Mouse (Mus musculus): Measurements from ENCODE around the gene Copz2. TPM values are rescaled to one million over a fixed set of nuclear protein-coding genes. Genes with fewer than 3 reads are reported as not detected.
"Not testable (repeated sequence)": the region's sequence is repeated elsewhere in the genome, so short reads cannot be mapped to it uniquely, and the experiment has no call there.

Gene Copz2
- polyA plus RNA-seq (2015; fragmentation: Nextera tagmentation; extraction: Ambion mirVana) = 191 and 194 TPM in 2 replicates

GRCm38 (mm10) chr11:96849681-96850467, at the start of gene Copz2:
Gene Copz2 (plus strand): TSS chr11:96849870.
- no peaks in the 10 kb centered on the region for H3K27me3 ChIP-seq
- peaks cover 7% of the 10 kb centered on the region; the same call in 1 of the 2 replicates for H3K4me1 ChIP-seq
- H3K9ac ChIP-seq = peak within 1 kb of the TSS; percentile 75
- peak; percentile 87 for ATAC-seq (ENCODE audit: insufficient number of reproducible peaks, low FRiP score, low TSS enrichment, low read depth)
- H3K4me3 ChIP-seq (replicated peaks) = peak within 1 kb of the TSS; percentile 66
- peak within 1 kb of the TSS; percentile 80 for H3K27ac ChIP-seq (replicated peaks)
- no peaks in the 10 kb centered on the region for H3K9me3 ChIP-seq (replicated peaks)
- peaks cover 16% of the 10 kb centered on the region; the same call in 1 of the 2 replicates for H3K36me3 ChIP-seq
- H3K4me2 ChIP-seq (replicated peaks) = peak within 1 kb of the TSS; percentile 75
- 1% methylated on average over 60 of the region's 60 CpGs for WGBS

DNA sequence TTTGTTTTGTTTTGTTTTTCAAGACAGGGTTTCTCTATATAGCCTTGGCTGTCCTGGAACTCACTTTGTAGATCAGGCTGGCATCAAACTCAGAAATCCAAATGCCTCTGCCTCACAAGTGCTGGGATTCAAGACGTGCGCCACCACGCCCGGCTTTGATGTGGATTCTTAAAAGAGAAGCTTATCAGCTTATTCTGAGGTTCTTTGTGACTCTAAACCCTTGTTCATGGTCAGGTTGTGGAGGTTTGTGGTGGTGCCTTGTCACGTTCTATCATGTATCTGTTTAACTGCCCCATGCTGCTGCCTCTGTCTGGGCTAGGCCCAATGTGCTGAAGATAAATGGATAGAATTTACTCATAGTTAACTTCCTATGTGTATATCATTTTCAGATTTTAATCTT, 44.1 kb upstream of the Copz2 start:
- Histone ChIP-seq H3K36me3 (peaks cover 85% of the 10 kb centered on the region), H3K4me1 (0 out of 2 replicates have a peak, but pooled peaks cover under 1% of the 10 kb centered on the region), H3K27ac (replicated peaks) (no peak overlapping the region), H3K9me3 (replicated peaks) (no peaks in the 10 kb centered on the region), H3K4me2 (replicated peaks) (no peak overlapping the region), H3K4me3 (replicated peaks) (no peak overlapping the region), H3K9ac (no peak overlapping the region), H3K27me3 (no peaks in the 10 kb centered on the region)
- no peak for ATAC-seq (ENCODE audit: insufficient number of reproducible peaks, low FRiP score, low TSS enrichment, low read depth)
- WGBS = 83% methylated on average over 5 of the region's 5 CpGs

GRCm38 (mm10) chr11:96808066-96808465, 41.6 kb upstream of the Copz2 start:
- Histone ChIP-seq H3K4me3 (replicated peaks) (no peak overlapping the region), H3K36me3 (peaks cover 83% of the 10 kb centered on the region), H3K9ac (no peak overlapping the region), H3K4me1 (no peaks in the 10 kb centered on the region), H3K4me2 (replicated peaks) (no peak overlapping the region), H3K9me3 (replicated peaks) (no peaks in the 10 kb centered on the region), H3K27ac (replicated peaks) (no peak overlapping the region), H3K27me3 (no peaks in the 10 kb centered on the region)
- WGBS = 53% methylated on average over 1 of the region's 1 CpGs
- ATAC-seq (ENCODE audit: insufficient number of reproducible peaks, low FRiP score, low TSS enrichment, low read depth) = no peak

GRCm38 (mm10) chr11:96809562-96810235, 40.0 kb upstream of the Copz2 start:
- H3K4me2 ChIP-seq (replicated peaks) = no peak overlapping the region
- H3K4me1 ChIP-seq = no peaks in the 10 kb centered on the region
- no peaks in the 10 kb centered on the region for H3K9me3 ChIP-seq (replicated peaks)
- ATAC-seq (ENCODE audit: insufficient number of reproducible peaks, low FRiP score, low TSS enrichment, low read depth) = no peak
- H3K36me3 ChIP-seq = peaks cover 69% of the 10 kb centered on the region
- 90% methylated on average over 6 of the region's 6 CpGs for WGBS
- no peak overlapping the region for H3K4me3 ChIP-seq (replicated peaks)
- no peak overlapping the region for H3K27ac ChIP-seq (replicated peaks)
- H3K9ac ChIP-seq = no peak overlapping the region
- H3K27me3 ChIP-seq = no peaks in the 10 kb centered on the region

- H3K4me3 ChIP-seq (replicated peaks); H3K27me3 ChIP-seq; ATAC-seq (ENCODE audit: insufficient number of reproducible peaks, low FRiP score, low TSS enrichment, low read depth); H3K27ac ChIP-seq (replicated peaks); H3K9me3 ChIP-seq (replicated peaks); H3K4me1 ChIP-seq; H3K9ac ChIP-seq; H3K4me2 ChIP-seq (replicated peaks): not testable (repeated sequence)
- 86% methylated on average over 1 of the region's 1 CpGs for WGBS
- peaks cover 66% of the 10 kb centered on the region for H3K36me3 ChIP-seq
These were observed 38.5 kb upstream of the Copz2 start for GRCm38 (mm10) chr11:96811188-96811587.

GRCm38 (mm10) chr11:96813455-96813854, 36.2 kb upstream of the Copz2 start:
- no peak for ATAC-seq (ENCODE audit: insufficient number of reproducible peaks, low FRiP score, low TSS enrichment, low read depth)
- 80% methylated on average over 4 of the region's 4 CpGs for WGBS
- Histone ChIP-seq H3K27ac (replicated peaks) (no peak overlapping the region), H3K4me1 (no peaks in the 10 kb centered on the region), H3K27me3 (no peaks in the 10 kb centered on the region), H3K36me3 (peaks cover 77% of the 10 kb centered on the region), H3K9ac (no peak overlapping the region), H3K4me2 (replicated peaks) (no peak overlapping the region), H3K9me3 (replicated peaks) (no peaks in the 10 kb centered on the region), H3K4me3 (replicated peaks) (no peak overlapping the region)

DNA sequence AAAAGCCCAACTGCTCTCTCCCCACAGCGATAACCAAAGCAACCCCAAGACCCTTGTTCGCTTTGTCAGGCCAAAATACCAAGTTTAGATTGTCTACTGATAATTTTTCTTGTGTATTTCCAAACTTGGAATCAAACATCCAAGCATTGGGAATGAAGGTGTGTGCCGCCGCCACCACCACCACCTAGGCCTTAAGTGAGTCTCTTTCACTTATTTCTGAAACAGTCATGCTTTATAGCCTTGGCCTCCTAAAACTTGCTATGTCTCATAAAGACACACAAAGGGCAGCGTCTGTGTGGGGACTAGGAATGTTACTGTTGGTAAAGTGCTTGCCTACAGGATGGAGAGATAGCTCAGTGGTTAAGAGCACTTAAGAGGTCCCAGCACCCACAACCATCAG, 35.8 kb upstream of the Copz2 start:
- no peak overlapping the region for H3K4me3 ChIP-seq (replicated peaks)
- no peak overlapping the region for H3K4me2 ChIP-seq (replicated peaks)
- no peaks in the 10 kb centered on the region for H3K4me1 ChIP-seq
- ATAC-seq (ENCODE audit: insufficient number of reproducible peaks, low FRiP score, low TSS enrichment, low read depth) = no peak
- H3K9me3 ChIP-seq (replicated peaks) = no peaks in the 10 kb centered on the region
- H3K27ac ChIP-seq (replicated peaks) = no peak overlapping the region
- H3K27me3 ChIP-seq = no peaks in the 10 kb centered on the region
- H3K9ac ChIP-seq = no peak overlapping the region
- WGBS = 93% methylated on average over 5 of the region's 5 CpGs
- peaks cover 77% of the 10 kb centered on the region for H3K36me3 ChIP-seq

DNA sequence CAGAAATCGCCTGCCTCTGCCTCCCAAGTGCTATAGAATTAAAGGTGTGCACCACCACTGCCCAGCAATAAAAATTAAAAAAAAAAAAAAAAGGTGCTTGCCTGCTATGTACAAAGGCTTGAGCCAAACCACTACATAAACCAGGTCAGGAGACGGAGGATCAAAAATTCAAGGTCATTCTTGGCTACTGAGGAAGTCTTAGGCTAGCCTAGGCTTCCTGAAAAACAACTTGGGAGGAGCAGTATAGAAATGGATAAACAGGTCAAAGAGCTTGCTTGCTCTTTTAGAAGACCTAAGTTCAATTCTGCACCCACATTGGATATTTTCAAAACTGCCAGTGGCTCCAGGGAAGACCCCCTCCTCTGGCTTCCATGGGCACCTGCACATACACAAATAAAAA, 35.2 kb upstream of the Copz2 start:
- Histone ChIP-seq H3K4me2 (replicated peaks) (no peak overlapping the region), H3K4me1 (no peaks in the 10 kb centered on the region), H3K9me3 (replicated peaks) (no peaks in the 10 kb centered on the region), H3K9ac (no peak overlapping the region), H3K36me3 (peaks cover 77% of the 10 kb centered on the region), H3K4me3 (replicated peaks) (no peak overlapping the region), H3K27ac (replicated peaks) (no peak overlapping the region), H3K27me3 (no peaks in the 10 kb centered on the region)
- 85% methylated on average over 2 of the region's 2 CpGs for WGBS
- ATAC-seq (ENCODE audit: insufficient number of reproducible peaks, low FRiP score, low TSS enrichment, low read depth) = no peak

GRCm38 (mm10) chr11:96815895-96816294, 33.8 kb upstream of the Copz2 start:
- 97% methylated on average over 2 of the region's 2 CpGs for WGBS
- no peak overlapping the region for H3K27ac ChIP-seq (replicated peaks)
- H3K4me1 ChIP-seq = no peaks in the 10 kb centered on the region
- H3K27me3 ChIP-seq = no peaks in the 10 kb centered on the region
- H3K9me3 ChIP-seq (replicated peaks) = no peaks in the 10 kb centered on the region
- H3K4me2 ChIP-seq (replicated peaks) = no peak overlapping the region
- H3K9ac ChIP-seq = no peak overlapping the region
- peaks cover 78% of the 10 kb centered on the region for H3K36me3 ChIP-seq
- H3K4me3 ChIP-seq (replicated peaks) = no peak overlapping the region
- ATAC-seq (ENCODE audit: insufficient number of reproducible peaks, low FRiP score, low TSS enrichment, low read depth) = no peak

DNA sequence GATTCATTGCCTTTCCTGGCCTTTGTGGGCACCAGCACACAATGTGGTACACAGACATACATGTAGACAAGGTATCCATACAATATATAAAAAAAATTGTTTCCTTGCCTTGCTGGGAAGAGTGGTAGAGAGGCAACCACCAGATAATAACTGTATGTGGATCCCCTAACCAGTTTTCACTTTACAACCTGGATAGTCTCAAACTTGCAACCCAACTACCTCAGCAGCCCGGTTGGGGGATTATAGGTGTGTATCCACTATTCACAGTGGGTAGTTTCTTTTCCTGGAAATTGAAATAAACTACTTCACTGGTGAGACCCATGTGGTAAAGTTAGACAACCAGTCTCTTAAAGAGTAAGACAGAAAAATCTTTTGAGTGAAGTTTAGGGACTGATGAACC, 33.2 kb upstream of the Copz2 start:
- Histone ChIP-seq H3K9me3 (replicated peaks) (no peaks in the 10 kb centered on the region), H3K9ac (no peak overlapping the region), H3K4me2 (replicated peaks) (no peak overlapping the region), H3K27me3 (no peaks in the 10 kb centered on the region), H3K27ac (replicated peaks) (no peak overlapping the region), H3K36me3 (peaks cover 78% of the 10 kb centered on the region), H3K4me3 (replicated peaks) (no peak overlapping the region), H3K4me1 (no peaks in the 10 kb centered on the region)
- WGBS = 97% methylated on average over 1 of the region's 1 CpGs
- ATAC-seq (ENCODE audit: insufficient number of reproducible peaks, low FRiP score, low TSS enrichment, low read depth) = no peak

- H3K4me1 ChIP-seq = no peaks in the 10 kb centered on the region
- no peak overlapping the region for H3K9ac ChIP-seq
- no peaks in the 10 kb centered on the region for H3K9me3 ChIP-seq (replicated peaks)
- H3K36me3 ChIP-seq = peaks cover 78% of the 10 kb centered on the region
- no peak overlapping the region for H3K4me3 ChIP-seq (replicated peaks)
- H3K27me3 ChIP-seq = no peaks in the 10 kb centered on the region
- ATAC-seq (ENCODE audit: insufficient number of reproducible peaks, low FRiP score, low TSS enrichment, low read depth) = no peak
- 82% methylated on average over 5 of the region's 5 CpGs for WGBS
- H3K27ac ChIP-seq (replicated peaks) = no peak overlapping the region
- H3K4me2 ChIP-seq (replicated peaks) = no peak overlapping the region
These were observed 32.7 kb upstream of the Copz2 start for GRCm38 (mm10) chr11:96816979-96817378.

All from embryonic facial prominence, embryonic 15.5 days (tissue).